Mouse (Mus musculus): Measurements from ENCODE around the gene Scn7a. TPM values are rescaled to one million over a fixed set of nuclear protein-coding genes. Genes with fewer than 3 reads are reported as not detected.

The Scn7a gene
- total RNA-seq (2021): 1 to 10 TPM; 2.2 TPM
- long read RNA-seq, experiment 1, partial matches to known transcripts: 0 of 2 reads
- long read RNA-seq, experiment 1, other reads (novel, unspliced or antisense): 2 of 2 reads
- long read RNA-seq, experiment 2, partial matches to known transcripts: 0 of 3 reads
- long read RNA-seq, experiment 2, other reads (novel, unspliced or antisense): 3 of 3 reads

- peak in 1 of 2 experiments; percentile 10 for DNase-seq
- intact Hi-C loops (cut with DNase I): no loop called here
Measured at GRCm38 (mm10) chr2:66784765-66785164, at the start of gene Scn7a. Gene Scn7a (minus strand): TSS chr2:66784914.

- DNase-seq: no peak
Measured at GRCm38 (mm10) chr2:66827729-66828128, 43.0 kb upstream of the Scn7a start.

GRCm38 (mm10) chr2:66819862-66820559, 35.3 kb upstream of the Scn7a start:
- no peak for DNase-seq
- intact Hi-C loops (cut with DNase I): no loop called here

More at GRCm38 (mm10) chr2:66827729-66828128, 43.0 kb upstream of the Scn7a start:
- intact Hi-C loops (cut with DNase I): no loop called here

- intact Hi-C loops (cut with DNase I): no loop called here
- no peak for DNase-seq
Measured at GRCm38 (mm10) chr2:66799676-66800249, 15.0 kb upstream of the Scn7a start.

- DNase-seq: no peak
- intact Hi-C loops (cut with DNase I): no loop called here
Measured at GRCm38 (mm10) chr2:66797493-66797892, 12.8 kb upstream of the Scn7a start.

GRCm38 (mm10) chr2:66791629-66792028, 6.9 kb upstream of the Scn7a start:
- DNase-seq: no peak
- intact Hi-C loops (cut with DNase I): no loop called here

GRCm38 (mm10) chr2:66780884-66781283, 3.8 kb downstream of the Scn7a start:
- DNase-seq: peak in 1 of 2 experiments; percentile 45
- intact Hi-C loops (cut with DNase I): no loop called here

GRCm38 (mm10) chr2:66767980-66768379, 16.7 kb downstream of the Scn7a start:
- intact Hi-C loops (cut with DNase I): no loop called here
- DNase-seq: no peak

- intact Hi-C loops (cut with DNase I): no loop called here
- no peak for DNase-seq
Measured at GRCm38 (mm10) chr2:66765170-66765569, 19.5 kb downstream of the Scn7a start.

GRCm38 (mm10) chr2:66762905-66763304, 21.8 kb downstream of the Scn7a start:
- DNase-seq: no peak
- intact Hi-C loops (cut with DNase I): loop anchor here (5.0 kb wide), 1 partner anchor 786 kb away; no protein-coding TSS in a partner anchor

- DNase-seq: no peak
- intact Hi-C loops (cut with DNase I): no loop called here
Measured at GRCm38 (mm10) chr2:66728002-66728401, 56.7 kb downstream of the Scn7a start.

- intact Hi-C loops (cut with DNase I): no loop called here
- DNase-seq: no peak
Measured at GRCm38 (mm10) chr2:66727585-66727974, 57.1 kb downstream of the Scn7a start.

- DNase-seq: no peak
- intact Hi-C loops (cut with DNase I): no loop called here
Measured at GRCm38 (mm10) chr2:66726878-66727584, 57.7 kb downstream of the Scn7a start.

GRCm38 (mm10) chr2:66712071-66712470, 72.6 kb downstream of the Scn7a start:
- DNase-seq: no peak
- intact Hi-C loops (cut with DNase I): no loop called here

- no peak for DNase-seq
- intact Hi-C loops (cut with DNase I): no loop called here
Measured at GRCm38 (mm10) chr2:66692300-66692699, 92.4 kb downstream of the Scn7a start.

GRCm38 (mm10) chr2:66661988-66662387, 122.7 kb downstream of the Scn7a start:
- no peak for DNase-seq
- intact Hi-C loops (cut with DNase I): no loop called here

GRCm38 (mm10) chr2:66656430-66656829, 128.3 kb downstream of the Scn7a start:
- intact Hi-C loops (cut with DNase I): no loop called here
- DNase-seq: no peak

- intact Hi-C loops (cut with DNase I): no loop called here
- no peak for DNase-seq
Measured at GRCm38 (mm10) chr2:66655431-66655830, 129.3 kb downstream of the Scn7a start.

- DNase-seq: no peak
- intact Hi-C loops (cut with DNase I): loop anchor here (10.0 kb wide), 1 partner anchor 170 kb away; no protein-coding TSS in a partner anchor
Measured at GRCm38 (mm10) chr2:66644384-66644783, 140.3 kb downstream of the Scn7a start.

- intact Hi-C loops (cut with DNase I): no loop called here
- no peak for DNase-seq
Measured at GRCm38 (mm10) chr2:66634580-66635359, 149.9 kb downstream of the Scn7a start, which contains the start of gene Scn9a. Gene Scn9a (minus strand): TSS chr2:66634962.

All from gastrocnemius, postnatal 36 days (tissue).